Mouse (Mus musculus): ENCODE results near the gene Nr2c2ap.

- TF ChIP-seq CTCF (IDR thresholded peaks at IDR 0.05; ENCODE audit: borderline replicate concordance, extremely low read depth, insufficient read depth, insufficient read length) (no peak), POLR2A (IDR thresholded peaks at IDR 0.05; ENCODE audit: borderline replicate concordance, extremely low read depth, insufficient read depth, insufficient read length, poor library complexity, severe bottlenecking) (no peak)
Observed at GRCm38 (mm10) chr8:70092786-70093185, 38.3 kb upstream of the Nr2c2ap start.

Measured in brain, embryonic 14.5 days (tissue).